Mouse (Mus musculus): ENCODE data around the gene Tbc1d13. TPM values are rescaled to one million over a fixed set of nuclear protein-coding genes. Genes with fewer than 3 reads are reported as not detected.

Tbc1d13 gene
- polyA plus RNA-seq (2015; fragmentation: Nextera tagmentation; extraction: Ambion mirVana), result 5.4 and 7.1 TPM in 2 replicates

GRCm38 (mm10) chr2:30133613-30134377 is at the start of gene Tbc1d13:
Gene Tbc1d13 (plus strand): TSS chr2:30133746.
- peak within 1 kb of the TSS; percentile 93 for H3K9ac ChIP-seq (ENCODE audit: low read length)
- peak within 1 kb of the TSS; percentile 77 for H3K4me2 ChIP-seq (ENCODE audit: low read depth, low read length)
- peaks cover 19% of the 10 kb centered on the region for H3K4me1 ChIP-seq (ENCODE audit: control insufficient read depth, insufficient read depth, low read length)
- peaks cover 3% of the 10 kb centered on the region; the same call in 1 of the 2 replicates for H3K36me3 ChIP-seq (ENCODE audit: control insufficient read depth, insufficient read depth)
- peak within 1 kb of the TSS; percentile 97 for H3K4me3 ChIP-seq (ENCODE audit: low read length)
- peak within 1 kb of the TSS; percentile 93 for H3K27ac ChIP-seq (ENCODE audit: low read length)
- no peaks in the 10 kb centered on the region for H3K27me3 ChIP-seq (ENCODE audit: control insufficient read depth, insufficient read depth, low read length)
- no peaks in the 10 kb centered on the region for H3K9me3 ChIP-seq (replicated peaks; ENCODE audit: control insufficient read depth, low read length)
- WGBS, result under 1% methylated on average over 44 of the region's 46 CpGs
- ATAC-seq (replicated peaks; ENCODE audit: extremely low read depth, insufficient read depth, low FRiP score), result peak; percentile 96

GRCm38 (mm10) chr2:30084113-30084512 is 49.4 kb upstream of the Tbc1d13 start:
- Histone ChIP-seq H3K27ac (ENCODE audit: low read length) (no peak overlapping the region), H3K4me1 (ENCODE audit: control insufficient read depth, insufficient read depth, low read length) (peaks cover 2% of the 10 kb centered on the region; the same call in 1 of the 2 replicates), H3K9ac (ENCODE audit: low read length) (no peak overlapping the region), H3K9me3 (replicated peaks; ENCODE audit: control insufficient read depth, low read length) (0 out of 2 replicates have a peak, but pooled peaks cover 3% of the 10 kb centered on the region), H3K4me3 (ENCODE audit: low read length) (no peak overlapping the region), H3K27me3 (ENCODE audit: control insufficient read depth, insufficient read depth, low read length) (no peaks in the 10 kb centered on the region), H3K4me2 (ENCODE audit: low read depth, low read length) (no peak overlapping the region), H3K36me3 (ENCODE audit: control insufficient read depth, insufficient read depth) (peaks cover 7% of the 10 kb centered on the region; the same call in 1 of the 2 replicates)
- ATAC-seq (replicated peaks; ENCODE audit: extremely low read depth, insufficient read depth, low FRiP score), result no peak
- WGBS, result 56% methylated on average over 5 of the region's 5 CpGs

- no peak overlapping the region for H3K9ac ChIP-seq (ENCODE audit: low read length)
- 36% methylated on average over 12 of the region's 12 CpGs for WGBS
- H3K4me3 ChIP-seq (ENCODE audit: low read length), result no peak overlapping the region
- H3K27me3 ChIP-seq (ENCODE audit: control insufficient read depth, insufficient read depth, low read length), result no peaks in the 10 kb centered on the region
- 0 out of 2 replicates have a peak, but pooled peaks cover 3% of the 10 kb centered on the region for H3K9me3 ChIP-seq (replicated peaks; ENCODE audit: control insufficient read depth, low read length)
- H3K4me2 ChIP-seq (ENCODE audit: low read depth, low read length), result peak overlapping the region; percentile 27
- no peak for ATAC-seq (replicated peaks; ENCODE audit: extremely low read depth, insufficient read depth, low FRiP score)
- peaks cover 7% of the 10 kb centered on the region; the same call in 1 of the 2 replicates for H3K36me3 ChIP-seq (ENCODE audit: control insufficient read depth, insufficient read depth)
- H3K27ac ChIP-seq (ENCODE audit: low read length), result no peak overlapping the region
- peaks cover 2% of the 10 kb centered on the region; the same call in 1 of the 2 replicates for H3K4me1 ChIP-seq (ENCODE audit: control insufficient read depth, insufficient read depth, low read length)
These were observed 48.9 kb upstream of the Tbc1d13 start for GRCm38 (mm10) chr2:30084632-30085031.

GRCm38 (mm10) chr2:30087310-30087709 is 46.2 kb upstream of the Tbc1d13 start:
- Histone ChIP-seq H3K9me3 (replicated peaks; ENCODE audit: control insufficient read depth, low read length) (0 out of 2 replicates have a peak, but pooled peaks cover 3% of the 10 kb centered on the region), H3K27ac (ENCODE audit: low read length) (no peak overlapping the region), H3K27me3 (ENCODE audit: control insufficient read depth, insufficient read depth, low read length) (no peaks in the 10 kb centered on the region), H3K4me3 (ENCODE audit: low read length) (no peak overlapping the region), H3K36me3 (ENCODE audit: control insufficient read depth, insufficient read depth) (peaks cover 7% of the 10 kb centered on the region), H3K9ac (ENCODE audit: low read length) (no peak overlapping the region), H3K4me1 (ENCODE audit: control insufficient read depth, insufficient read depth, low read length) (peaks cover 2% of the 10 kb centered on the region; the same call in 1 of the 2 replicates), H3K4me2 (ENCODE audit: low read depth, low read length) (no peak overlapping the region)
- no peak for ATAC-seq (replicated peaks; ENCODE audit: extremely low read depth, insufficient read depth, low FRiP score)
- 85% methylated on average over 4 of the region's 4 CpGs for WGBS

- Histone ChIP-seq H3K9me3 (replicated peaks; ENCODE audit: control insufficient read depth, low read length) (0 out of 2 replicates have a peak, but pooled peaks cover 3% of the 10 kb centered on the region), H3K4me3 (ENCODE audit: low read length) (no peak overlapping the region), H3K27ac (ENCODE audit: low read length) (no peak overlapping the region), H3K9ac (ENCODE audit: low read length) (no peak overlapping the region), H3K4me2 (ENCODE audit: low read depth, low read length) (no peak overlapping the region), H3K27me3 (ENCODE audit: control insufficient read depth, insufficient read depth, low read length) (no peaks in the 10 kb centered on the region), H3K36me3 (ENCODE audit: control insufficient read depth, insufficient read depth) (peaks cover 7% of the 10 kb centered on the region), H3K4me1 (ENCODE audit: control insufficient read depth, insufficient read depth, low read length) (peaks cover 14% of the 10 kb centered on the region)
- WGBS, result 95% methylated on average over 12 of the region's 12 CpGs
- no peak for ATAC-seq (replicated peaks; ENCODE audit: extremely low read depth, insufficient read depth, low FRiP score)
These were observed 42.0 kb upstream of the Tbc1d13 start for GRCm38 (mm10) chr2:30091521-30091920.

GRCm38 (mm10) chr2:30092280-30092918 is 41.1 kb upstream of the Tbc1d13 start:
- Histone ChIP-seq H3K27me3 (ENCODE audit: control insufficient read depth, insufficient read depth, low read length) (no peaks in the 10 kb centered on the region), H3K4me1 (ENCODE audit: control insufficient read depth, insufficient read depth, low read length) (peaks cover 14% of the 10 kb centered on the region), H3K9me3 (replicated peaks; ENCODE audit: control insufficient read depth, low read length) (0 out of 2 replicates have a peak, but pooled peaks cover 1% of the 10 kb centered on the region), H3K9ac (ENCODE audit: low read length) (peak overlapping the region; percentile 77), H3K4me2 (ENCODE audit: low read depth, low read length) (peak overlapping the region; percentile 95), H3K36me3 (ENCODE audit: control insufficient read depth, insufficient read depth) (peaks cover 2% of the 10 kb centered on the region), H3K27ac (ENCODE audit: low read length) (peak overlapping the region; percentile 49), H3K4me3 (ENCODE audit: low read length) (peak overlapping the region; percentile 77)
- whole genome bisulfite sequencing, result 43% methylated on average over 6 of the region's 6 CpGs
- no peak for ATAC-seq (replicated peaks; ENCODE audit: extremely low read depth, insufficient read depth, low FRiP score)

GRCm38 (mm10) chr2:30093471-30094207 is 39.9 kb upstream of the Tbc1d13 start, which contains the start of gene Zdhhc12:
Gene Zdhhc12 (minus strand): TSS chr2:30093648.
- ATAC-seq (replicated peaks; ENCODE audit: extremely low read depth, insufficient read depth, low FRiP score), result peak; percentile 99
- Histone ChIP-seq H3K4me2 (ENCODE audit: low read depth, low read length) (peak within 1 kb of the TSS; percentile 95), H3K36me3 (ENCODE audit: control insufficient read depth, insufficient read depth) (no peaks in the 10 kb centered on the region; the same call in 1 of the 2 replicates), H3K9ac (ENCODE audit: low read length) (peak within 1 kb of the TSS; percentile 77), H3K27ac (ENCODE audit: low read length) (peak within 1 kb of the TSS; percentile 59), H3K27me3 (ENCODE audit: control insufficient read depth, insufficient read depth, low read length) (no peaks in the 10 kb centered on the region), H3K4me1 (ENCODE audit: control insufficient read depth, insufficient read depth, low read length) (peaks cover 14% of the 10 kb centered on the region), H3K9me3 (replicated peaks; ENCODE audit: control insufficient read depth, low read length) (no peaks in the 10 kb centered on the region), H3K4me3 (ENCODE audit: low read length) (peak within 1 kb of the TSS; percentile 77)
- WGBS, result under 1% methylated on average over 50 of the region's 51 CpGs

GRCm38 (mm10) chr2:30094208-30094588 is 39.3 kb upstream of the Tbc1d13 start:
- Histone ChIP-seq H3K27ac (ENCODE audit: low read length) (peak overlapping the region; percentile 59), H3K9me3 (replicated peaks; ENCODE audit: control insufficient read depth, low read length) (no peaks in the 10 kb centered on the region), H3K9ac (ENCODE audit: low read length) (peak overlapping the region; percentile 77), H3K4me2 (ENCODE audit: low read depth, low read length) (peak overlapping the region; percentile 95), H3K4me3 (ENCODE audit: low read length) (peak overlapping the region; percentile 77), H3K27me3 (ENCODE audit: control insufficient read depth, insufficient read depth, low read length) (no peaks in the 10 kb centered on the region), H3K36me3 (ENCODE audit: control insufficient read depth, insufficient read depth) (no peaks in the 10 kb centered on the region; the same call in 1 of the 2 replicates), H3K4me1 (ENCODE audit: control insufficient read depth, insufficient read depth, low read length) (peaks cover 14% of the 10 kb centered on the region)
- no peak for ATAC-seq (replicated peaks; ENCODE audit: extremely low read depth, insufficient read depth, low FRiP score)
- 1% methylated on average over 13 of the region's 13 CpGs for WGBS

Data from heart, embryonic 16.5 days (tissue).